ENCODE assay signal across 8 mouse cellular contexts in the genomic region with DNA sequence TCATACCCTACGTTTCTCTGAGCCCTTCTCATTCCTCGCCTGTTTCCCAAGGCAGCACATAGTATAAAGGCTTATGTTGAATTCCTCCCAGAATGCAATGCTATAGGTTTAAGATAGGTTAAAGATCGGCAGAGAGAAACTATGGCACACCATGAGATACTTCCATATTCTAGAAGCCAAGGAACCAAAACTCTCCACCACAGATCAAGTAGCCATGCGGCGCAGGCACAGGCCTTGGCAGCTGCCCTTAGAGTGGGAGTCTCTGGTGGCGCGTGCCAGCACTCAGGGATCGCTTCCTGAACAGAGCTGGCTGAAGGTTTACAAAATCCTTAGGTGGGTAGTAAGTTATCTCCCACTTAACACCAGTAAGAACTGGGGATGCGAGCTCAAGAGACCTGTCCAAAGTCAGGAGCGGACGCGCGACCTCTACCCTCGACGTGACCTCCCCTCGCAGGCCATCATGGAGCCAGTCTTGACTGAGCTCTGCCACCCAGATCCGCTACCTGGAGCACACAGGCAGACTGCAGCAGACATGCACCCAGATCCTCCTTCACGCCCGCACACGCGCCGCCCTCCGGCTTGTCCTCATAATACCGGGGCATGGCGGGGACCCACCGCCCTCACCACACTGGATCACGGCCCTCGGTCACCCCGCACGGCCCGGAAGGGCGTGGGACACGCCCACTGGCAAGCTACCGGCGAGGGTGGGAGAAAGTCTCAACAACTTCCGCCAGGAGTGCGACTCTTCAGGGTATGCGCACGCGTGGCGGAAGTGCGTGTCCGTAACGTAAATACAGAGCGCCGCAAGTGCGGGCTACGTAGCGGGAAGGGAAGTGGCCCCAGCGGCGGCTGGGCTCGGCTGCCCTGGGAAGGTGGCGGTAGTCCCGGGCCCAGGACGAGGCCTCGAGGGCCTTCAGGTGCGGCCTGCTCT. TPM values are rescaled to one million over a fixed set of nuclear protein-coding genes. Genes with fewer than 3 reads are reported as not detected.
DNase-seq lines count a peak whose midpoint lies in the region; ATAC-seq lines count a peak whose summit lies in the region.

Gene Coa5, minus strand, starts transcription at position 738 of the 931 bp plus-strand sequence.
Gene Unc50, plus strand, starts transcription at position 774 of the 931 bp plus-strand sequence.

- no peaks in the 10 kb centered on the region; the same call in 1 of the 2 replicates for H3K36me3 ChIP-seq in hindbrain, embryonic 11.5 days (ENCODE audit: control insufficient read depth, insufficient read depth, low read length)

- H3K27ac ChIP-seq in hindbrain, embryonic 11.5 days (ENCODE audit: low read depth, low read length), result peak within 1 kb of the TSS; percentile 49; the same call in 1 of the 2 replicates

- H3K4me2 ChIP-seq in hindbrain, embryonic 11.5 days (replicated peaks; ENCODE audit: low read depth, low read length), result peak within 1 kb of the TSS; percentile 79

- H3K27me3 ChIP-seq in hindbrain, embryonic 11.5 days (ENCODE audit: control insufficient read depth, insufficient read depth, low read length), result no peaks in the 10 kb centered on the region

- H3K9ac ChIP-seq in hindbrain, embryonic 11.5 days (ENCODE audit: low read depth, low read length), result peak within 1 kb of the TSS; percentile 82

- peak; percentile 98 for ATAC-seq in hindbrain, embryonic 11.5 days (ENCODE audit: low FRiP score)

- H3K4me3 ChIP-seq in hindbrain, embryonic 11.5 days (ENCODE audit: low read depth, low read length), result peak within 1 kb of the TSS; percentile 79

- H3K9me3 ChIP-seq in hindbrain, embryonic 11.5 days (ENCODE audit: control insufficient read depth, low read length), result no peaks in the 10 kb centered on the region

- 3% methylated on average over 57 of the region's 57 CpGs for WGBS in hindbrain, embryonic 11.5 days

- H3K4me1 ChIP-seq in hindbrain, embryonic 11.5 days (replicated peaks; ENCODE audit: control insufficient read depth, insufficient read depth, low read length), result peaks cover 4% of the 10 kb centered on the region; the same call in 1 of the 2 replicates

- peak; percentile 94 for DNase-seq in Muller cell, postnatal 12 days (ENCODE audit: inconsistent ontology term)
- peak; percentile 96 for DNase-seq in cerebellum, adult 9-11 months
- peak; percentile 90 to 97 for DNase-seq in frontal cortex, adult 2 months (ENCODE audit: extremely low spot score in 1 of 2, low spot score in 1 of 2)
- DNase-seq in hindbrain, embryonic 11.5 days (ENCODE audit: low spot score), result peak; percentile 93
- peak; percentile 88 to 94 for DNase-seq in layer of hippocampus, postnatal 10 days (ENCODE audit: low spot score in 2 of 2)
- DNase-seq in lung, postnatal 10 days, result peak; percentile 96
- peak; percentile 94 for DNase-seq in ovary, postnatal 36 days (ENCODE audit: low spot score)
- peak; percentile 92 for DNase-seq in thymus, postnatal 25 days

RNA-seq across cellular contexts. Expression of gene Coa5, which starts in this region (rescaled TPM):
- polyA plus RNA-seq in frontal cortex, adult 2 months (2012; rRNA removed), result 74.3 and 78.6 TPM in 2 replicates
- polyA plus RNA-seq in hindbrain, embryonic 11.5 days (2014; fragmentation: Nextera tagmentation; extraction: Ambion mirVana), result 56.8 and 58.2 TPM in 2 replicates
- total RNA-seq in layer of hippocampus, postnatal 10 days (2021), result 10 to 100 TPM; 39.2 to 41.8 TPM

RNA-seq across cellular contexts. Expression of gene Unc50, which starts in this region (rescaled TPM):
- 74.5 and 79.0 TPM in 2 replicates for polyA plus RNA-seq in frontal cortex, adult 2 months (2012; rRNA removed)
- polyA plus RNA-seq in hindbrain, embryonic 11.5 days (2014; fragmentation: Nextera tagmentation; extraction: Ambion mirVana), result 121 and 128 TPM in 2 replicates
- 10 to 100 TPM; 53.1 to 56.7 TPM for total RNA-seq in layer of hippocampus, postnatal 10 days (2021)

Comparison
In these comparisons a context has a peak if more than half of its experiments do, and no peak if none do; other contexts are left out.
1. Peak in every context shown above with its lines: DNase-seq, ATAC-seq, H3K4me3 ChIP-seq and H3K27ac ChIP-seq.